Mouse (Mus musculus): ENCODE results near the gene Enpp1. TPM values are rescaled to one million over a fixed set of nuclear protein-coding genes. Genes with fewer than 3 reads are reported as not detected.

Gene Enpp1
- total and polyA plus RNA-seq, 3 experiments = 0.12 to 0.15 TPM; not detected in 1

- DNase-seq (ENCODE audit: low read depth, low spot score) = no peak
- no peak overlapping the region for H3K9ac ChIP-seq (ENCODE audit: control insufficient read depth, low read depth, low read length, poor library complexity, severe bottlenecking)
- no peak for TF ChIP-seq RCOR1 (IDR thresholded peaks at IDR 0.05; ENCODE audit: low read depth, low read length)
- no peak for TF ChIP-seq NRF1 (IDR thresholded peaks at IDR 0.05; ENCODE audit: insufficient read depth, low read depth, low read length, poor library complexity, severe bottlenecking)
- TF ChIP-seq TBP (IDR thresholded peaks at IDR 0.05; ENCODE audit: low read depth, low read length) = no peak
- TF ChIP-seq JUND (IDR thresholded peaks at IDR 0.05; ENCODE audit: low read depth, low read length) = no peak
- TF ChIP-seq ZMIZ1 (IDR thresholded peaks at IDR 0.05; ENCODE audit: low read depth, low read length) = no peak
These were observed 13.2 kb upstream of the Enpp1 start for GRCm38 (mm10) chr10:24725197-24725596.

DNA sequence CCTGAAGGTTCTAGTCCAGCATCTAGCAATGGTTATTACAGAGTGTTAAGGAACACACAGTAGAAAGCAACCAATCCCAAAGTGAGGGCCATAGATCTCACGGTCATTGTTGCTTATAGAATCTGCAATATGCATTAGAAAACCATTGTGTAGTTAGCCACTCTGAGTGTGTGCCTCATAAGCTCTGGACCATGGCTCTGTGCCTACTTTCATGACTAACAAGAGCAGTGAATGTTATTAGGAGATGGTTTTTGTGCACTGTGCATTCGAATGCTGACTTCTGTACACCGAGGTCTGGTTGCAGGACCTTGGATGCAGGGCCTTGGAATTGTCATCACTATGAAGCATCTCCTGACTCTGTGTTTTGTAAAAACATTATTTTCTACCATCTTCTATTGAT, 9.9 kb upstream of the Enpp1 start:
- Histone ChIP-seq H3K4me3 (ENCODE audit: control insufficient read depth in 1 of 2, insufficient read depth in 1 of 2, low read depth in 2 of 2, low read length in 2 of 2) (no peak overlapping the region), H3K9ac (ENCODE audit: control insufficient read depth, low read depth, low read length, poor library complexity, severe bottlenecking) (no peak overlapping the region), H3K27me3 (ENCODE audit: control insufficient read depth in 1 of 2, insufficient read depth in 2 of 2, low read length in 2 of 2) (no peaks in the 10 kb centered on the region), H3K9me3 (replicated peaks; ENCODE audit: insufficient read depth, low read length) (no peaks in the 10 kb centered on the region), H3K36me3 (ENCODE audit: control insufficient read depth in 1 of 2, insufficient read depth in 2 of 2, low read length in 2 of 2) (no peaks in the 10 kb centered on the region), H3K27ac (ENCODE audit: control insufficient read depth, low read depth, low read length) (no peak overlapping the region), H3K4me1 (ENCODE audit: control insufficient read depth in 1 of 2, insufficient read depth in 2 of 2, low read length in 2 of 2) (no peaks in the 10 kb centered on the region), H3K79me2 (ENCODE audit: control insufficient read depth, insufficient read depth, low read length, poor library complexity) (no peaks in the 10 kb centered on the region)
- TF ChIP-seq GABPA (IDR thresholded peaks at IDR 0.05; ENCODE audit: low read depth, low read length) (no peak), POLR2AphosphoS5 (IDR thresholded peaks at IDR 0.05; ENCODE audit: borderline replicate concordance, low read depth, low read length) (no peak), TCF12 (IDR thresholded peaks at IDR 0.05; ENCODE audit: low read depth, low read length) (no peak), ELF1 (IDR thresholded peaks at IDR 0.05; ENCODE audit: low read depth, low read length) (no peak)
- DNase-seq (ENCODE audit: low read depth, low spot score) = no peak

More at GRCm38 (mm10) chr10:24725197-24725596, 13.2 kb upstream of the Enpp1 start:
- H3K27me3 ChIP-seq (ENCODE audit: control insufficient read depth in 1 of 2, insufficient read depth in 2 of 2, low read length in 2 of 2) = no peaks in the 10 kb centered on the region
- H3K36me3 ChIP-seq (ENCODE audit: control insufficient read depth in 1 of 2, insufficient read depth in 2 of 2, low read length in 2 of 2) = no peaks in the 10 kb centered on the region
- H3K27ac ChIP-seq (ENCODE audit: control insufficient read depth, low read depth, low read length) = no peak overlapping the region
- no peaks in the 10 kb centered on the region for H3K79me2 ChIP-seq (ENCODE audit: control insufficient read depth, insufficient read depth, low read length, poor library complexity)
- no peaks in the 10 kb centered on the region for H3K9me3 ChIP-seq (replicated peaks; ENCODE audit: insufficient read depth, low read length)
- H3K4me3 ChIP-seq (ENCODE audit: control insufficient read depth in 1 of 2, insufficient read depth in 1 of 2, low read depth in 2 of 2, low read length in 2 of 2) = no peak overlapping the region
- no peaks in the 10 kb centered on the region for H3K4me1 ChIP-seq (ENCODE audit: control insufficient read depth in 1 of 2, insufficient read depth in 2 of 2, low read length in 2 of 2)

- H3K27me3 ChIP-seq (ENCODE audit: control insufficient read depth in 1 of 2, insufficient read depth in 2 of 2, low read length in 2 of 2) = no peaks in the 10 kb centered on the region
- no peaks in the 10 kb centered on the region for H3K4me1 ChIP-seq (ENCODE audit: control insufficient read depth in 1 of 2, insufficient read depth in 2 of 2, low read length in 2 of 2)
- no peak overlapping the region for H3K4me3 ChIP-seq (ENCODE audit: control insufficient read depth in 1 of 2, insufficient read depth in 1 of 2, low read depth in 2 of 2, low read length in 2 of 2)
- no peaks in the 10 kb centered on the region for H3K79me2 ChIP-seq (ENCODE audit: control insufficient read depth, insufficient read depth, low read length, poor library complexity)
- H3K9me3 ChIP-seq (replicated peaks; ENCODE audit: insufficient read depth, low read length) = no peaks in the 10 kb centered on the region
- no peaks in the 10 kb centered on the region for H3K36me3 ChIP-seq (ENCODE audit: control insufficient read depth in 1 of 2, insufficient read depth in 2 of 2, low read length in 2 of 2)
- H3K27ac ChIP-seq (ENCODE audit: control insufficient read depth, low read depth, low read length) = no peak overlapping the region
- no peak for DNase-seq (ENCODE audit: low read depth, low spot score)
- TF ChIP-seq TBP (IDR thresholded peaks at IDR 0.05; ENCODE audit: low read depth, low read length) (peak; percentile 93), CHD1 (IDR thresholded peaks at IDR 0.05; ENCODE audit: low read depth, low read length) (no peak), EP300 (IDR thresholded peaks at IDR 0.05; ENCODE audit: low read depth in 1 of 2, low read length in 2 of 2) (no peak)
- no peak overlapping the region for H3K9ac ChIP-seq (ENCODE audit: control insufficient read depth, low read depth, low read length, poor library complexity, severe bottlenecking)
These were observed 7.4 kb upstream of the Enpp1 start for GRCm38 (mm10) chr10:24719383-24719782.

All from MEL (cell line).